Mouse (Mus musculus) cerebellum, adult (tissue): Measurements from ENCODE around the gene C130050O18Rik.

Source experiments
- ATAC-seq: cut with Nextera tagmentation; 2 replicates; pipeline ENCODE4 v1.9.2; 2017; ENCODE audit warnings: mild to moderate bottlenecking, moderate library complexity, mixed read lengths; ENCODE audit not compliant: insufficient number of reproducible peaks, low FRiP score, low TSS enrichment

Gene C130050O18Rik

GRCm38 (mm10) chr5:139418110-139418509, 13.0 kb downstream of the C130050O18Rik start:
- no peak for ATAC-seq

- no peak for ATAC-seq
These were observed 13.6 kb downstream of the C130050O18Rik start for GRCm38 (mm10) chr5:139418633-139419032.

- ATAC-seq = no peak
These were observed 18.2 kb downstream of the C130050O18Rik start, which contains the start of gene Gper1 for GRCm38 (mm10) chr5:139423026-139423865. Gene Gper1, plus strand, starts transcription at chr5:139423151.

- ATAC-seq = no peak
These were observed 20.1 kb downstream of the C130050O18Rik start for GRCm38 (mm10) chr5:139425198-139425597.

GRCm38 (mm10) chr5:139427001-139427400, 21.9 kb downstream of the C130050O18Rik start:
- no peak for ATAC-seq

- ATAC-seq = no peak
These were observed 22.9 kb downstream of the C130050O18Rik start for GRCm38 (mm10) chr5:139427989-139428388.

- no peak for ATAC-seq
These were observed 24.8 kb downstream of the C130050O18Rik start for GRCm38 (mm10) chr5:139429818-139430341.

- no peak for ATAC-seq
These were observed 27.3 kb downstream of the C130050O18Rik start for GRCm38 (mm10) chr5:139432333-139432732.

GRCm38 (mm10) chr5:139432747-139433508, 27.8 kb downstream of the C130050O18Rik start:
- ATAC-seq = no peak

- ATAC-seq = no peak
These were observed 28.9 kb downstream of the C130050O18Rik start for GRCm38 (mm10) chr5:139433842-139434568.

GRCm38 (mm10) chr5:139434940-139435339, 29.9 kb downstream of the C130050O18Rik start:
- no peak for ATAC-seq

- ATAC-seq = no peak
These were observed 32.7 kb downstream of the C130050O18Rik start for GRCm38 (mm10) chr5:139437769-139438168.

- no peak for ATAC-seq
These were observed 33.4 kb downstream of the C130050O18Rik start for GRCm38 (mm10) chr5:139438440-139438839.

GRCm38 (mm10) chr5:139440451-139440850, 35.4 kb downstream of the C130050O18Rik start:
- ATAC-seq = no peak

GRCm38 (mm10) chr5:139440926-139441725, 36.0 kb downstream of the C130050O18Rik start:
- 0 out of 2 replicates have a peak, but pooled peaks have one; percentile 58 for ATAC-seq

- no peak for ATAC-seq
These were observed 36.6 kb downstream of the C130050O18Rik start for GRCm38 (mm10) chr5:139441726-139442018.

- ATAC-seq = no peak
These were observed 37.3 kb downstream of the C130050O18Rik start for GRCm38 (mm10) chr5:139442428-139442827.

- ATAC-seq = no peak
These were observed 37.9 kb downstream of the C130050O18Rik start for GRCm38 (mm10) chr5:139442962-139443361.

GRCm38 (mm10) chr5:139445258-139445657, 40.2 kb downstream of the C130050O18Rik start:
- no peak for ATAC-seq

GRCm38 (mm10) chr5:139448025-139448424, 42.9 kb downstream of the C130050O18Rik start:
- ATAC-seq = no peak
